In the genomic region with DNA sequence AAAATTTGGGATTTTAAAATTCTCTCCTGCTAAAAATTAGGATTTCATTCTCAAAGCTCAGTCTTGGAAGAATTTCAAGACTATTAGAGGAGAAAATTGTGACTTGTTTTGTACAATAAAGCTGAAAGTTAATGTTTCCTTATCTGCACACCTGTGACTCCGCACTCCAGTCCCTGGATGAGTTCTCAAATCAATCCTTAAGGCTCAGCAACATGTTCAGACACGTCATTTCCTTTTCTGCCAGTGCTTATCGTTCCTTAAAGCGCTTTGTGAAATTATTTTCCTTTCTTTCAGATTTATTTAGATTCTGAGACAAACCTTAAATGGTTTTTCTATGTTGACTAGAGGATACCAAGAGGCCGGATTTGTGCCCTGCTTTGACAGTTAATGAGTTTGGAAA, we compare ENCODE assay signal across 8 mouse cellular contexts. TPM values are rescaled to one million over a fixed set of nuclear protein-coding genes. Genes with fewer than 3 reads are reported as not detected.
DNase-seq lines count a peak whose midpoint lies in the region; ATAC-seq and TF ChIP-seq lines count a peak whose summit lies in the region.

No protein-coding gene starts in this region.

- H3K9me3 ChIP-seq in heart, embryonic 14.5 days (ENCODE audit: control insufficient read depth, low read length) = no peaks in the 10 kb centered on the region
- H3K9me3 ChIP-seq in G1E (replicated peaks) = no peaks in the 10 kb centered on the region
- no peaks in the 10 kb centered on the region for H3K9me3 ChIP-seq in hindbrain, embryonic 12.5 days (replicated peaks)
- no peaks in the 10 kb centered on the region for H3K9me3 ChIP-seq in midbrain, embryonic 10.5 days (replicated peaks)

- H3K36me3 ChIP-seq in heart, embryonic 14.5 days (ENCODE audit: control insufficient read depth, insufficient read depth, low read length) = no peaks in the 10 kb centered on the region
- peaks cover 21% of the 10 kb centered on the region for H3K36me3 ChIP-seq in G1E (replicated peaks)
- no peaks in the 10 kb centered on the region for H3K36me3 ChIP-seq in hindbrain, embryonic 12.5 days
- H3K36me3 ChIP-seq in midbrain, embryonic 10.5 days = no peaks in the 10 kb centered on the region

- peaks cover 5 to 15% of the 10 kb centered on the region in 2 experiments; a peak in 3 of 4 replicates for H3K4me1 ChIP-seq in heart, embryonic 14.5 days (ENCODE audit: control insufficient read depth in 2 of 2, insufficient read depth in 2 of 2, low read length in 2 of 2)
- peaks cover 44% of the 10 kb centered on the region for H3K4me1 ChIP-seq in G1E (ENCODE audit: insufficient read depth, low read depth, low read length)
- peaks cover 33% of the 10 kb centered on the region for H3K4me1 ChIP-seq in hindbrain, embryonic 12.5 days
- H3K4me1 ChIP-seq in midbrain, embryonic 10.5 days = peaks cover 45% of the 10 kb centered on the region

- peak overlapping the region in 1 of 2 experiments; percentile 53; a peak in 1 of 4 replicates for H3K27ac ChIP-seq in heart, embryonic 14.5 days (replicated peaks in 1 of 2; ENCODE audit: control insufficient read depth in 1 of 2, insufficient read depth in 1 of 2, low read depth in 2 of 2, low read length in 2 of 2)
- no peak overlapping the region for H3K27ac ChIP-seq in hindbrain, embryonic 12.5 days
- peak overlapping the region; percentile 78 for H3K27ac ChIP-seq in midbrain, embryonic 10.5 days (replicated peaks)

- peak overlapping the region; percentile 44 for H3K9ac ChIP-seq in heart, embryonic 14.5 days (ENCODE audit: low read length)
- H3K9ac ChIP-seq in hindbrain, embryonic 12.5 days = 0 out of 2 replicates have a peak overlapping the region, but pooled peaks have one; percentile 10

- DNase-seq in heart, adult 11 months = no peak
- DNase-seq in G1E (ENCODE audit: low spot score) = peak; percentile 19
- DNase-seq in midbrain, embryonic 10.5 days (ENCODE audit: low spot score) = no peak
- DNase-seq in adrenal gland, postnatal 10 days = no peak
- no peak for DNase-seq in ovary, postnatal 14 days (ENCODE audit: low spot score)
- DNase-seq in embryo, embryonic 11 days = no peak

- H3K27me3 ChIP-seq in heart, embryonic 14.5 days (ENCODE audit: control insufficient read depth, insufficient read depth, low read length) = no peaks in the 10 kb centered on the region
- peaks cover 6% of the 10 kb centered on the region for H3K27me3 ChIP-seq in G1E (ENCODE audit: insufficient read depth, low read length)
- no peaks in the 10 kb centered on the region for H3K27me3 ChIP-seq in hindbrain, embryonic 12.5 days
- H3K27me3 ChIP-seq in midbrain, embryonic 10.5 days (ENCODE audit: low read depth, poor library complexity, severe bottlenecking) = no peaks in the 10 kb centered on the region

- H3K4me3 ChIP-seq in heart, embryonic 14.5 days (ENCODE audit: control insufficient read depth in 1 of 2, insufficient read depth in 1 of 2, low read depth in 1 of 2, low read length in 2 of 2) = peak overlapping the region; percentile 46 to 88
- H3K4me3 ChIP-seq in G1E (ENCODE audit: low read depth, low read length) = peak overlapping the region; percentile 86
- peak overlapping the region; percentile 83 for H3K4me3 ChIP-seq in hindbrain, embryonic 12.5 days
- H3K4me3 ChIP-seq in midbrain, embryonic 10.5 days = peak overlapping the region; percentile 87

- 37% methylated on average over 5 of the region's 5 CpGs for WGBS in heart, embryonic 14.5 days
- WGBS in hindbrain, embryonic 12.5 days = 45% methylated on average over 5 of the region's 5 CpGs
- WGBS in midbrain, embryonic 10.5 days = 51% methylated on average over 5 of the region's 5 CpGs

- TF ChIP-seq CTCF in G1E (IDR thresholded peaks at IDR 0.05; ENCODE audit: low read depth, low read length) = no peak

- no peak for ATAC-seq in heart, embryonic 14.5 days (ENCODE audit: insufficient number of reproducible peaks, insufficient read depth, low FRiP score, low read depth)
- no peak for ATAC-seq in G1E (ENCODE audit: extremely low read depth, insufficient number of reproducible peaks, low FRiP score, poor library complexity, severe bottlenecking)
- ATAC-seq in hindbrain, embryonic 12.5 days (ENCODE audit: low FRiP score) = 0 out of 2 replicates have a peak, but pooled peaks have one; percentile 4

- H3K4me2 ChIP-seq in heart, embryonic 14.5 days (ENCODE audit: low read length) = peak overlapping the region; percentile 99
- peak overlapping the region; percentile 89 for H3K4me2 ChIP-seq in hindbrain, embryonic 12.5 days (replicated peaks)

RNA-seq across cellular contexts. Expression of a gene that starts 0.5 kb away (rescaled TPM):
- 3.6 TPM in 2 replicates for polyA plus RNA-seq in heart, embryonic 14.5 days (2014; fragmentation: Nextera tagmentation; extraction: Ambion mirVana)
- total RNA-seq in G1E (2014; fragmentation: Nextera tagmentation) = 9.6 and 12.0 TPM in 2 replicates
- total RNA-seq in G1E (2017) = 12.4 and 13.3 TPM in 2 replicates
- 3.3 and 3.8 TPM in 2 replicates for polyA plus RNA-seq in G1E (2012)
- 3.2 and 3.6 TPM in 2 replicates for polyA plus RNA-seq in hindbrain, embryonic 12.5 days (2016; fragmentation: Nextera tagmentation; extraction: Ambion mirVana)
- 2.8 and 3.2 TPM in 2 replicates for polyA plus RNA-seq in midbrain, embryonic 10.5 days (2016; fragmentation: Nextera tagmentation; extraction: Ambion mirVana)
- total RNA-seq in adrenal gland, postnatal 10 days (2021) = 1 to 10 TPM; 5.0 to 5.8 TPM

RNA-seq across cellular contexts. Expression of a gene that starts 9.9 kb away (rescaled TPM):
- polyA plus RNA-seq in heart, embryonic 14.5 days (2014; fragmentation: Nextera tagmentation; extraction: Ambion mirVana) = 8.2 and 9.2 TPM in 2 replicates
- total RNA-seq in G1E (2014; fragmentation: Nextera tagmentation) (1.6 and 2.5 TPM in 2 replicates), G1E (2017) (1.7 and 3.2 TPM in 2 replicates)
- 0.02 and 0.08 TPM in 2 replicates for polyA plus RNA-seq in G1E (2012)
- 13.0 and 13.6 TPM in 2 replicates for polyA plus RNA-seq in hindbrain, embryonic 12.5 days (2016; fragmentation: Nextera tagmentation; extraction: Ambion mirVana)
- polyA plus RNA-seq in midbrain, embryonic 10.5 days (2016; fragmentation: Nextera tagmentation; extraction: Ambion mirVana) = 5.8 TPM in 2 replicates
- 10 to 100 TPM; 14.2 to 19.7 TPM for total RNA-seq in adrenal gland, postnatal 10 days (2021)
